Mouse (Mus musculus) forebrain, embryonic 11.5 days (tissue): Measurements from ENCODE around the gene Pcnx3. TPM values are rescaled to one million over a fixed set of nuclear protein-coding genes. Genes with fewer than 3 reads are reported as not detected.

ENCODE experiments used
- ATAC-seq: fragments of 200-750 bp; cut with Nextera tagmentation; replicated peaks from 2 replicates; pipeline ENCODE4 v1.8.0; 2017; ENCODE audit warnings: moderate TSS enrichment; ENCODE audit not compliant: low FRiP score
- DNase-seq: peaks from one replicate; pipeline ENCODE4 v3.0.0-alpha.2; 2017; ENCODE audit warnings: low spot score
- H3K27ac ChIP-seq: fragments of 300-500 bp; sonication (generic); 2 replicates; pipeline ENCODE4 v1.5.1; 2014; ENCODE audit warnings: low read depth, low read length
- H3K27me3 ChIP-seq: fragments of 300-500 bp; sonication (generic); 2 replicates; pipeline ENCODE4 v1.6.1; 2014; ENCODE audit warnings: mild to moderate bottlenecking, low read length, mixed read lengths; ENCODE audit not compliant: control insufficient read depth, insufficient read depth
- H3K36me3 ChIP-seq: fragments of 300-500 bp; sonication (generic); 2 replicates; pipeline ENCODE4 v1.6.1; 2014; ENCODE audit warnings: mild to moderate bottlenecking, low read length, moderate library complexity, mixed read lengths; ENCODE audit not compliant: control insufficient read depth, insufficient read depth
- H3K4me1 ChIP-seq: fragments of 300-500 bp; sonication (generic); replicated peaks from 2 replicates; pipeline ENCODE4 v1.6.1; 2014; ENCODE audit warnings: low read length, mixed read lengths; ENCODE audit not compliant: control insufficient read depth, insufficient read depth
- H3K4me2 ChIP-seq: fragments of 300-500 bp; sonication (generic); 2 replicates; pipeline ENCODE4 v1.6.1; 2014; ENCODE audit warnings: low read depth, mild to moderate bottlenecking, low read length, moderate library complexity, mixed read lengths; ENCODE audit not compliant: severe bottlenecking
- H3K4me3 ChIP-seq: fragments of 300-500 bp; sonication (generic); 2 replicates; pipeline ENCODE4 v1.5.1; 2014; ENCODE audit warnings: low read depth, low read length
- H3K9ac ChIP-seq: fragments of 300-500 bp; sonication (generic); 2 replicates; pipeline ENCODE4 v1.6.1; 2014; ENCODE audit warnings: low read length
- H3K9me3 ChIP-seq: fragments of 300-500 bp; sonication (generic); 2 replicates; pipeline ENCODE4 v1.6.1; 2016; ENCODE audit warnings: low read length, mixed read lengths; ENCODE audit not compliant: control insufficient read depth
- WGBS: fragments of 180-500 bp; shearing (Covaris S2); extraction: QIAGEN DNeasy Blood & Tissue Kit; methylation state at CpG from one replicate; pipeline ENCODE4 v1.1.7; 2014; 5-methylcytosine and 5-hydroxymethylcytosine counted together
- microRNA-seq: library from miRNA; unstranded; fragments of <30 nt; microRNA quantifications from one replicate; pipeline ENCODE4, GENCODE M21; 2016; ENCODE audit not compliant: insufficient number of aligned reads
- polyA plus RNA-seq: library from polyadenylated mRNA; unstranded; fragments of >200 nt; fragmentation: Nextera tagmentation; extraction: Ambion mirVana; gene quantifications from 2 replicates; pipeline ENCODE4 v1.2.1, GENCODE M21; 2014

Pcnx3 gene
- polyA plus RNA-seq, 1 experiment from 2014 or later: 34.1 TPM

DNA sequence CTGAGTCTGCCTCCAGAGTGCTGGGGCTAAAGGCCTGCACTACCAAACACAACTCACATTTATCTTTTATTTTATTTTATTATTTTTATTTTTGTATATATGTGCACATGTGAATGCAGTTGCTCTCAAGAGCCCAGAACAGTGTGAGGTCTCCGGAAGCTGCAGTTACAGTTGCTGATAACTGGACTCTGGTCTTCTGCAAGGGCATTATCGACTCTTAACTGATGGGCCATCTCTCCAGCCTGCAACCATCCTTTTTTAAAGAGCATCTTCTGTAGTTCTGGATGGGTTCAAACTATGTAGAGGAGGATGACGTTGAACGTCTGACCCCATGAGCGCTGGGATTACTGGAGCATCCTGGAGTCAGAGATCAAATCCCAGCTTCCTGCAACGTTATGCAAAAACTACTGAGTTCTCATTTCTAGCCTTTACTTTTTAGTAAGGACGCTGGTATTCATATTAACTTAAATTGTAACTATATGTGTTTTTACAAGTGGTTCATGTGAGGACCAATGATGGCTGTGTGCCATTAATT is 52.6 kb downstream of the Pcnx3 start:
- DNase-seq: no peak
- no peak overlapping the region for H3K27ac ChIP-seq
- H3K9me3 ChIP-seq: no peaks in the 10 kb centered on the region
- H3K36me3 ChIP-seq: peaks cover 8% of the 10 kb centered on the region; the same call in 1 of the 2 replicates
- 89% methylated on average over 7 of the region's 7 CpGs for WGBS
- no peaks in the 10 kb centered on the region for H3K27me3 ChIP-seq
- H3K9ac ChIP-seq: no peak overlapping the region; the same call in 1 of the 2 replicates
- peaks cover 6% of the 10 kb centered on the region for H3K4me1 ChIP-seq
- H3K4me2 ChIP-seq: no peak overlapping the region
- no peak for ATAC-seq
- no peak overlapping the region for H3K4me3 ChIP-seq

DNA sequence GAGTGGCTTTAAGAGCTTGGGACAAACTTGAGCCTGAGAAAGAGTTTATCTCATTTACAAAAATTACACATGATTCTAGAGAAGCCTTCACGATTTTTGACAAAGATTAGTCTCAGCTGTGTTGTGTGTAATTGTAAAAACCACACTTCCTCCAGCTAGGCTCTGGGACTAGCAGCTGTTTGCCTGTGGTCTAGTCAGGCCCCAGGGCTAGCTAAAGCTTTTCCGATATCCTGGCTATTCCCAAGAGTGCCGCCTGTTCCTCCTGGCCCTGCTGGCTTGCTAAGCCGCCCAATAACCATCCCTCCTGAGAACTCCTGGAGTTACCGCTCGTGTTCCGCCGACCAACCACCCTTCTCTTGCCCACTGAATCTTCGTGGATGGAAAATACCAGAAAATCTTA is 56.6 kb downstream of the Pcnx3 start:
- ATAC-seq (no peak), DNase-seq (no peak)
- Histone ChIP-seq H3K4me3 (no peak overlapping the region), H3K27ac (no peak overlapping the region), H3K4me1 (peaks cover 3% of the 10 kb centered on the region; the same call in 1 of the 2 replicates), H3K36me3 (no peaks in the 10 kb centered on the region), H3K9me3 (no peaks in the 10 kb centered on the region), H3K4me2 (no peak overlapping the region), H3K27me3 (no peaks in the 10 kb centered on the region), H3K9ac (no peak overlapping the region)
- WGBS: 82% methylated on average over 9 of the region's 9 CpGs

DNA sequence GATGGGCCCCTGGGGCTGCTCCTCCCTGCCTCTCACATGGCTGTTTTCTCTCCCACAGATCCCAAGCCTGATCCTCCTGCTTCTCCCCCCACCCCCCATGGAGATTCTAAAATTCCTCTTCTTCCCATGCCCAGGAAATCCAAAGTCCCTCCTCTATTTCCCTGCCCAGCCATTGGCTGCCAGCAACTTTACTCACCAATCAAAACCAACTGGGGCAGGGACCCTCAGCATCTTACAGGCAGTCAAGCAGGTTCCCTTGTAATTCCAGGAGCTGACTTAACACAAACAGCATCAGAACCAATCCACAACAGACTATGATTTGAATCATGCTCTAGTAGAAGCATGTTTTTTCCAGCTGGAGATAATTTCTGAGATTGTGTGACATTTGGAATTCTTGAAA is 58.8 kb downstream of the Pcnx3 start:
- Histone ChIP-seq H3K27me3 (no peaks in the 10 kb centered on the region), H3K4me3 (no peak overlapping the region), H3K9ac (no peak overlapping the region), H3K27ac (no peak overlapping the region), H3K4me2 (no peak overlapping the region), H3K4me1 (no peaks in the 10 kb centered on the region), H3K36me3 (no peaks in the 10 kb centered on the region), H3K9me3 (no peaks in the 10 kb centered on the region)
- ATAC-seq (no peak), DNase-seq (no peak)

DNA sequence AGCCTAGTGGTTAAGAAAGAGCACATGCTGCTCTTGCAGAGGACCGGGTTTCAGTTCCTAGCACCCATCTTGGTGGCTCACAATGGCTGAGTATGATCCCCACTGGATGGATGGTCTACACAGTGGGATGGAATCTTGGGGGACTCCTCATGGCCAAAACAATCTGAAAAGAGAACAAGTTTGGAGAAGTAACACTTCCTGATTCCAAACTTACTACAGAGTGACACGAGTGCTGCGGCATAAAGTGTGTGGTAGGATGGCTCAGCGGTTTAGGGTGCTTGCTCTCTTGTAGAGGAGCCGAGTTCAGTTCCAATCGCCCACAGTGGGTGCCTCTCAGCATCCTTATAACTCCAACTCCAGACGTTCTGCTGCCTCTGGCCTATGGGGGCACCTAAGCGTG is 63.4 kb downstream of the Pcnx3 start:
- ATAC-seq (no peak), DNase-seq (no peak)
- Histone ChIP-seq H3K27me3 (no peaks in the 10 kb centered on the region), H3K9ac (no peak overlapping the region), H3K36me3 (no peaks in the 10 kb centered on the region), H3K9me3 (no peaks in the 10 kb centered on the region), H3K4me2 (no peak overlapping the region), H3K4me1 (no peaks in the 10 kb centered on the region), H3K27ac (no peak overlapping the region), H3K4me3 (no peak overlapping the region)
- WGBS: 87% methylated on average over 8 of the region's 8 CpGs

DNA sequence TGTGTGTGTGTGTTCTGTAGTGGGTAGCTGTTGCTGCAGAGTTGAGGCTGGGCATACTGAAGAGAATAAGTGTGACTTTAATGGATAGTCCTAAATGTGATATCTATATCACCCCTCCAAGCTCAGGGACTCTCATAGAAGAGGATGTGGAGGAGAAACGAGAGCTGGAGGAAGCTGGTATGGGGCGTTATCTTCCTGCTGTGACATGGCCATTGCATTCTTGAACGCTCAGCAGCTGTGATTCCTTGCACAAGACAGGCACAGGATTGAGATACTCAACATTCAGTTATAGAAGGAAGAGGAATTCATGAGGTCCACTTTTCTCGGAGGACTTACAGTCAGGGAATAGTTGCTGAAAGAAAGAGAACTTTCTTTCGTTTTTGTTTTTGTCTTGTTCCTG is 66.8 kb downstream of the Pcnx3 start:
- H3K4me1 ChIP-seq: no peaks in the 10 kb centered on the region
- no peak overlapping the region for H3K27ac ChIP-seq
- no peak overlapping the region for H3K9ac ChIP-seq
- no peak overlapping the region for H3K4me3 ChIP-seq
- H3K36me3 ChIP-seq: no peaks in the 10 kb centered on the region
- ATAC-seq: no peak
- no peak overlapping the region for H3K4me2 ChIP-seq
- no peak for DNase-seq
- no peaks in the 10 kb centered on the region for H3K9me3 ChIP-seq
- 87% methylated on average over 5 of the region's 5 CpGs for WGBS
- H3K27me3 ChIP-seq: no peaks in the 10 kb centered on the region

DNA sequence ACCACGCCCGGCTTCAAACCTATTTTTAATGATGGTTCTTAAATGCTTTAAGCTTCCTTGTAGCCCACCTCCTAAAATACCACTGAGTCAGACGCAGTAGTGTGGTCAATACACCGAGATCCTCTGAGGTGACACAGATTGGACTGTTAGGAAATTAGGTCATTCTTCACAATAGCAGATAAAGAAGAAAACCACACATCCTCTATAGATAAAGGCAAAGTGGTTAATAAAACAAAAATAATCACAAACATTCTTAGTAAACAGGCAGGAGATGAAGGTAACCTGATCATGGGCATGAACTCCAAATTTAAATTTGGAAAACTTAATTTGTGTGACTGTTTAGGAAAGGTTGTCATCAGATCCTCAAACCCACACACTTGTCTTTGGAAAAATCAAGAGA is 68.7 kb downstream of the Pcnx3 start:
- no peak overlapping the region for H3K4me2 ChIP-seq
- H3K27ac ChIP-seq: no peak overlapping the region
- no peak overlapping the region for H3K9ac ChIP-seq
- no peaks in the 10 kb centered on the region for H3K36me3 ChIP-seq
- 85% methylated on average over 4 of the region's 4 CpGs for WGBS
- no peaks in the 10 kb centered on the region for H3K4me1 ChIP-seq
- no peak for ATAC-seq
- DNase-seq: no peak
- no peaks in the 10 kb centered on the region for H3K9me3 ChIP-seq
- H3K4me3 ChIP-seq: no peak overlapping the region
- no peaks in the 10 kb centered on the region for H3K27me3 ChIP-seq

DNA sequence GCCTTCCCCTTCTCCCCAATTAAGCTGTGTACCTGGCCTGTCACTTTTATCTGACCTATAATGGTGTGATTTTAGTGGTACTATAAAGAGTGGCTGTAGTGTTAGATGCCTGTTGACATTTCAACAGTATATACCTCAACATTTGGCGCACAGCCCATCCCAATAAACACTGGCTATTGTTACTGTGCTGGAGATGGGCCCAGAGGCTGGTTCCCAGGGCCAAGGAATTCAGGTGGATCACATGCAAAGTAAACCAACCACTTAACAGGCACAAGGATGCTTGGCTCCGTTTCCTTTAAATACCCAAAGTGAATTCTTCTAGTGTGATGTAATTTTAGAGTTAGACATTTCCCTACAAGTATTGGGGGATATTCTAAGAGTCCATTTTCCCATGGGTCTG is 73.8 kb downstream of the Pcnx3 start:
- H3K4me1 ChIP-seq: no peaks in the 10 kb centered on the region
- no peak for ATAC-seq
- no peaks in the 10 kb centered on the region for H3K9me3 ChIP-seq
- no peak overlapping the region for H3K27ac ChIP-seq
- H3K9ac ChIP-seq: no peak overlapping the region
- DNase-seq: no peak
- no peaks in the 10 kb centered on the region for H3K27me3 ChIP-seq
- no peaks in the 10 kb centered on the region for H3K36me3 ChIP-seq
- no peak overlapping the region for H3K4me2 ChIP-seq
- WGBS: 83% methylated on average over 2 of the region's 2 CpGs
- H3K4me3 ChIP-seq: no peak overlapping the region

Small RNAs within 50 kb of the gene (microRNA-seq; reads per million reads assigned to microRNA genes)
- gene Mir6987: not detected

Other genes with a start within 250 kb of the Pcnx3 start
- gene Fosl1, start 241.4 kb downstream of the Pcnx3 start, polyA plus RNA-seq: not detected in 2 replicates
- gene Ccdc85b, start 231.0 kb downstream of the Pcnx3 start, polyA plus RNA-seq: 6.5 and 6.6 TPM in 2 replicates
- 105 TPM in 2 replicates for gene Fibp, start 228.3 kb downstream of the Pcnx3 start, polyA plus RNA-seq
- gene Ctsw, start 220.4 kb downstream of the Pcnx3 start, polyA plus RNA-seq: 3.4 and 4.0 TPM in 2 replicates
- 49.1 and 50.4 TPM in 2 replicates for gene Efemp2, start 215.0 kb downstream of the Pcnx3 start, polyA plus RNA-seq
- 39.2 and 42.7 TPM in 2 replicates for gene Mus81, start 200.5 kb downstream of the Pcnx3 start, polyA plus RNA-seq
- gene Cfl1, start 198.5 kb downstream of the Pcnx3 start, polyA plus RNA-seq: 3,238 and 3,452 TPM in 2 replicates
- gene 1700020D05Rik, start 185.1 kb downstream of the Pcnx3 start, polyA plus RNA-seq: not detected in 2 replicates
- 15.9 and 19.5 TPM in 2 replicates for gene Snx32, start 178.4 kb downstream of the Pcnx3 start, polyA plus RNA-seq
- gene Ovol1, start 128.3 kb downstream of the Pcnx3 start, polyA plus RNA-seq: 0.11 and 0.35 TPM in 2 replicates
- 1.9 and 2.5 TPM in 2 replicates for gene Ap5b1, start 120.9 kb downstream of the Pcnx3 start, polyA plus RNA-seq
- gene Rnaseh2c, start 87.0 kb downstream of the Pcnx3 start, polyA plus RNA-seq: 158 and 198 TPM in 2 replicates
- 38.0 and 38.9 TPM in 2 replicates for gene Kat5, start 78.7 kb downstream of the Pcnx3 start, polyA plus RNA-seq
- 37.8 and 39.9 TPM in 2 replicates for gene Rela, start 51.4 kb downstream of the Pcnx3 start, polyA plus RNA-seq
- gene Sipa1, start 25.2 kb downstream of the Pcnx3 start, polyA plus RNA-seq: 18.4 and 19.9 TPM in 2 replicates
- 20.4 and 21.7 TPM in 2 replicates for gene Map3k11, start 166 bp downstream of the Pcnx3 start, polyA plus RNA-seq
- not detected in 2 replicates for gene Kcnk7, start 15.5 kb upstream of the Pcnx3 start, polyA plus RNA-seq
- 6.8 and 7.4 TPM in 2 replicates for gene Ehbp1l1, start 37.4 kb upstream of the Pcnx3 start, polyA plus RNA-seq
- gene Fam89b, start 40.7 kb upstream of the Pcnx3 start, polyA plus RNA-seq: 140 and 162 TPM in 2 replicates
- 5.0 and 5.5 TPM in 2 replicates for gene Ltbp3, start 52.0 kb upstream of the Pcnx3 start, polyA plus RNA-seq
- 65.2 and 66.3 TPM in 2 replicates for gene Scyl1, start 82.5 kb upstream of the Pcnx3 start, polyA plus RNA-seq
- 20.4 and 24.5 TPM in 2 replicates for gene Frmd8, start 186.4 kb upstream of the Pcnx3 start, polyA plus RNA-seq
- 0.90 and 1.1 TPM in 2 replicates for gene Slc25a45, start 188.9 kb upstream of the Pcnx3 start, polyA plus RNA-seq
- gene Tigd3, start 205.2 kb upstream of the Pcnx3 start, polyA plus RNA-seq: 10.1 and 10.7 TPM in 2 replicates
- gene Dpf2, start 224.1 kb upstream of the Pcnx3 start, polyA plus RNA-seq: 232 and 246 TPM in 2 replicates
- gene Cdc42ep2, start 235.9 kb upstream of the Pcnx3 start, polyA plus RNA-seq: 1.8 and 2.5 TPM in 2 replicates